Mouse (Mus musculus): ENCODE measurements around the gene Slc17a1.

Slc17a1 gene

GRCm38 (mm10) chr13:23867405-23867804, at the start of gene Slc17a1:
Slc17a1 (plus strand) TSS chr13:23867750.
- DNase-seq (ENCODE audit: low read depth, low spot score) = no peak

GRCm38 (mm10) chr13:23820179-23820940, 47.2 kb upstream of the Slc17a1 start:
- DNase-seq (ENCODE audit: low read depth, low spot score) = no peak

- DNase-seq (ENCODE audit: low read depth, low spot score) = no peak
Measured at GRCm38 (mm10) chr13:23822213-23822612, 45.3 kb upstream of the Slc17a1 start.

- DNase-seq (ENCODE audit: low read depth, low spot score) = no peak
Measured at GRCm38 (mm10) chr13:23826606-23827005, 40.9 kb upstream of the Slc17a1 start.

GRCm38 (mm10) chr13:23833053-23833452, 34.5 kb upstream of the Slc17a1 start:
- peak; percentile 52 for DNase-seq (ENCODE audit: low read depth, low spot score)

- no peak for DNase-seq (ENCODE audit: low read depth, low spot score)
Measured at GRCm38 (mm10) chr13:23834836-23835235, 32.7 kb upstream of the Slc17a1 start.

- DNase-seq (ENCODE audit: low read depth, low spot score) = no peak
Measured at GRCm38 (mm10) chr13:23836630-23837029, 30.9 kb upstream of the Slc17a1 start.

- DNase-seq (ENCODE audit: low read depth, low spot score) = no peak
Measured at GRCm38 (mm10) chr13:23839308-23839707, 28.2 kb upstream of the Slc17a1 start, which contains the start of gene Slc17a3. Slc17a3 (plus strand) TSS chr13:23839434.

- DNase-seq (ENCODE audit: low read depth, low spot score) = no peak
Measured at GRCm38 (mm10) chr13:23845851-23846250, 21.7 kb upstream of the Slc17a1 start.

- DNase-seq (ENCODE audit: low read depth, low spot score) = no peak
Measured at GRCm38 (mm10) chr13:23849299-23849698, 18.3 kb upstream of the Slc17a1 start.

- DNase-seq (ENCODE audit: low read depth, low spot score) = no peak
Measured at GRCm38 (mm10) chr13:23856401-23856800, 11.1 kb upstream of the Slc17a1 start.

GRCm38 (mm10) chr13:23861815-23862214, 5.7 kb upstream of the Slc17a1 start:
- DNase-seq (ENCODE audit: low read depth, low spot score) = no peak

GRCm38 (mm10) chr13:23864711-23865110, 2.8 kb upstream of the Slc17a1 start:
- DNase-seq (ENCODE audit: low read depth, low spot score) = no peak

GRCm38 (mm10) chr13:23866086-23866710, 1.4 kb upstream of the Slc17a1 start:
- no peak for DNase-seq (ENCODE audit: low read depth, low spot score)

GRCm38 (mm10) chr13:23867000-23867399, 550 bp upstream of the Slc17a1 start:
- no peak for DNase-seq (ENCODE audit: low read depth, low spot score)

- no peak for DNase-seq (ENCODE audit: low read depth, low spot score)
Measured at GRCm38 (mm10) chr13:23868790-23869533, 1.4 kb downstream of the Slc17a1 start.

- no peak for DNase-seq (ENCODE audit: low read depth, low spot score)
Measured at GRCm38 (mm10) chr13:23869996-23870395, 2.4 kb downstream of the Slc17a1 start.

- no peak for DNase-seq (ENCODE audit: low read depth, low spot score)
Measured at GRCm38 (mm10) chr13:23873141-23873540, 5.6 kb downstream of the Slc17a1 start.

GRCm38 (mm10) chr13:23879106-23879505, 11.6 kb downstream of the Slc17a1 start:
- no peak for DNase-seq (ENCODE audit: low read depth, low spot score)

GRCm38 (mm10) chr13:23879636-23880035, 12.1 kb downstream of the Slc17a1 start:
- no peak for DNase-seq (ENCODE audit: low read depth, low spot score)

GRCm38 (mm10) chr13:23885540-23885939, 18.0 kb downstream of the Slc17a1 start:
- peak; percentile 58 for DNase-seq (ENCODE audit: low read depth, low spot score)

GRCm38 (mm10) chr13:23887026-23887725, 19.6 kb downstream of the Slc17a1 start:
- no peak for DNase-seq (ENCODE audit: low read depth, low spot score)
